Mouse (Mus musculus) left cerebral cortex, postnatal 25 days (tissue): ENCODE results near the gene Hist2h3c2. TPM values are rescaled to one million over a fixed set of nuclear protein-coding genes. Genes with fewer than 3 reads are reported as not detected.
"Not testable (repeated sequence)": the region's sequence is repeated elsewhere in the genome, so short reads cannot be mapped to it uniquely, and the experiment has no call there.

Experiments used
- DNase-seq, 2 experiments: peaks; one replicate each; pipeline ENCODE4 v3.0.0; 2022; ENCODE audit warnings: low spot score in 2 of 2, mixed read lengths in 1 of 2
- intact Hi-C: fragments of 180-260 bp; cut with DNase I; formaldehyde crosslinking; loops from one replicate; pipeline ENCODE4 v1.15.1; 2025
- total RNA-seq, 2 experiments: library from RNA; stranded (reverse); gene quantifications; 2 replicates each; pipeline ENCODE4 v1.2.3; 2021

Hist2h3c2 gene
- total RNA-seq, 2 experiments from 2014 or later, result 5.6 to 7.5 TPM

DNA sequence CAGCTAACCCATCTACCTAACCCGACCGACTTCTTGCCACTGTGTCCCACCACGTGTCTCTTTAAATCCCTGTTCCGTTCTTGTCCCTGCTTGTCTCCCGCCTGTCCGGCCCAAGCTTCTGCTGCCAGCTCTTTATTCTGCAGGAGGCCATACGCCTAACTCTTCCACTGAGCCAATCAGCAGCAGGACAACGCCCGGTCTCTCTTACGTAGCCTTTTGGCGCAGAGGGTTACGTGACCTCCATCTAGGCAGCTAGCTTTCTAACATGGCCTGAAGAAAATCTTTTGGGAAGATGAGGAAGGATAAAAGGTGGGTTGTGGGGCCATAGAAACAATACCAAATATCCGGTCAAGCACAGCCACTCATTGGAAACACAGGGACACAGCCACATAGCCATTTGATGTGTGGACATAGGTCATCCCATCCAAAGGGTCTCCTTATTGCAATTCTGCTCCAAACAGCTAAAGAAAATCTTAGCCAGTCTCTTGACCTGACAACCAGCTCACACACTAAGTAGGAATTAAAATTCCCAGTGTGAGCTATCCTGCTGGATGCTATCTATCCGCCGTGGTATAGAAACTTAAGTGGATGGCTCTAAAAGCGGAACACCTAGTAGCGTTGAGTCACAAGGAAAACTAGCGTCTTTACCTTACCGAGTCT lies 23.4 kb upstream of the Hist2h3c2 start:
- DNase-seq, result peak; percentile 83 to 96
- intact Hi-C loops, result loop anchor here (2.0 kb wide), 1 partner anchor 42 kb away; the partner anchor contains the start of genes Hist2h2ac and Hist2h2be

DNA sequence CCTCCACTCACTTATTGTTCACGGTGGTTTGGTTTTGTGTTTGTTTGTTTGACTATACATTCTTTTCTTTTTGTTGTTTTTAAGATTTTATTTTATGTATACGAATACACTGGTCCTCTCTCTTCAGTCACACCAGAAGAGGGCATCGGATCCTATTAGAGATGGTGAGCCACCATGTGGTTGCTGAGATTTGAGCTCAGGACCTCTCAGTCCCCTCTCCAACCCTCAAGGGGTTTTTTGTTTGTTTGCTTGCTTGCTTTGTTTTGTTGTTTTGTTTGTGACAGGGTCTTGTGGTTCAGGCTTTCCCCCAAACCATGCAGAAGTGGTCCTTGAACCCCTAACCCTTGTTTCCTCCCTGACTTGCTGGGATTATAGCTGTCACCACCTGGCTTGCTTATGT lies 22.7 kb upstream of the Hist2h3c2 start:
- intact Hi-C loops, result loop anchor here (2.0 kb wide), 1 partner anchor 41 kb away; the partner anchor contains the start of genes Hist2h2ac and Hist2h2be
- DNase-seq, result no peak

DNA sequence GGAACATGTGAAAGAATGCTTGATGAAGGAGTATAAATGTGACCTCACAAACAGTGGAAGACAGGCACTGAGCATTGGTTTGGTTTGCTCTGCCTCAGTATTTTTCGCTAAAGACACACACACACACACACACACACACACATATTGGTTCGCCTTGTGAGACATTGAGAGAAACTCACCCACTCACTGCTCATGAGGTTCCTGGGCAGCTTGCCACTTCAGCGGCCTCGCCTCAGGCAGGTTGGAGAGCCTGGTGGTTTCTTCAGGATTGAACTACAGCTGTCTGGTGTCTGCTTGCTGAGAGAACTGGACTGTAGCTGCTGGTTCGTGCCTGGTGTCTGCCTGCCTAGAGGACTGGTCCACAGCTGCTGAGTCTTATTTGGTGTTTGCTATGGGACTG lies 21.3 kb upstream of the Hist2h3c2 start:
- DNase-seq, result no peak
- intact Hi-C loops, result no loop called here

DNA sequence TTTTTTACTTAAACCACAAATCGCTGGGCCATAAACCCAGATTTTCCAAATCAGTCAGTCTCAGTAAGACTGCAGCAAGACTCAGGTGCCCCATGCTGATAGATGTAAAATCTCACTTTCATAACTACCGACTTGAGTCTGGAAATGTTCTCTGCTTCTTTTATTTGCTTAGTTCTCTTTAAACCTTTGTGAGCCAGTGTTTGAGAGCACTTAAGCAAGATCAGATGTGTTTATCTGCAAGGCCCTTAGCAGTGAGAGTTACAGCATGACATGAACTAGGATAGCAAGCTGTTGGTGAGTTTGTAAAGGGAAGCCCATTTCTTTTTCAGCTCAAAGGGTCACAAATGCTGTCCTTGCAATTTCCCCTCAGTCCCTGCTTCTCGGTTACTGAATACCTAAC lies 18.3 kb upstream of the Hist2h3c2 start:
- DNase-seq, result no peak

DNA sequence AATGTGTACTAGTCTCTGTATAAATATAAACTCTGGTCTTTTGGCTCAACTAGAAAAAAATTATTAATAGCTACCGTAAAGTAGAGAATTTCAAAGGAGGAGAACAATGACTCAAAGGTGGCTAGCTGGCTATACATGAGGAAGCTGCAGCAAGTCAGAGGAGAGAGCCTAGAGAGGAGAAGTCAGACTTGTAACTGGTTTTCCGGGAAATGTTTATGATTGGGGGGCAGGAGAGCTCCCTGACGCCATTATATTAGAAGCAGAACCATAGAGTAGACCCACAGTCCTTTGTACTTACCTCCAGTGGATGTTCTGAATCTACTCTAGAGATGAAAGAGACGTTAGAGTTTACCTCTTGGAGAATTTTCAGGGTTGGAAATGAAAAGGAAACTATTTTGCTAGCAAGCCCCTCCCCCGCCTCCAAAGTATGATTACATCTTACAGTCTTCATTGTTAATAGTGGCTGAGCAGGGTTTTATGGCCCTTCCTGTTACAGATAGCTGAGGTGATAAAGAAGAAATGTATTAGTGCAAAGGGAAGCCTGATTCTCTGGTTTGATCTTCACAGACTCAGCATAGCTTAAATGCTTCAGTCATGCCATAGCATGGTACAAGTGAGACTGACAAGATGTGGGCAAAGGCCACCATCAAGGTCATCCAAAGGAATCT lies 17.1 kb upstream of the Hist2h3c2 start:
- no peak for DNase-seq
- intact Hi-C loops, result no loop called here

More for the DNA sequence above, 18.3 kb upstream of the Hist2h3c2 start:
- intact Hi-C loops, result no loop called here

DNA sequence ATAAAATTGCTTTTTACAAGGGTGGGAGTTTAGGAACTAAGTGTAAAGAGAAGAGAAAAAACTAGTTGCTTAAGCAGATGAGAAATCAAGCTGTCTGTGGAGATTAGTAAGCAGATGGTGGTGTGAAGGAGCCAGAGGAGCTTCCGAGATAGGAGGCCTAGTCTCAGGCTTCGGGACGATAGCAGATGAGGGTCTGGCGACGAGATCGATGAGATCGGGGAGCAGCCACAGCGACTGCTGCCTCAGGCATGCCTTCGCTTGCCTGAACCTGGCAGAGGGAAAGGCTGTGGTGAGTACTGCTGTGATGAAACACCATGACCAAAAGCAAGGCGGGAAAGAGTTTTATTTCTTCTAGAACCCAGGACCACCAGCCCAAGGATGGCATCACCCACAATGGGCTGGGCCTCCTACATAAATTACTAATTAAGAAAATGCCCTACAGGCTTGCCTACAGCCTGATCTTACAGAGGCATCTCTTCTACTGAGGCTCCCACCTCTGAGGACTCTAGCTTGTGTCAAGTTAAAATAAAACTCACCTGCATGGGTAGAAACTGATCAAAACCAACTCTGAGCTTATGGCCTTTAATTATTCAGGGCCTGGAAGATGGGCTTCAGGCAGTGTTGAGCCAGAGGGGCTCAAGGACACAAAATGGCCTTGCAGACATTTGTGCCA lies 15.9 kb upstream of the Hist2h3c2 start:
- intact Hi-C loops, result no loop called here
- no peak for DNase-seq

DNA sequence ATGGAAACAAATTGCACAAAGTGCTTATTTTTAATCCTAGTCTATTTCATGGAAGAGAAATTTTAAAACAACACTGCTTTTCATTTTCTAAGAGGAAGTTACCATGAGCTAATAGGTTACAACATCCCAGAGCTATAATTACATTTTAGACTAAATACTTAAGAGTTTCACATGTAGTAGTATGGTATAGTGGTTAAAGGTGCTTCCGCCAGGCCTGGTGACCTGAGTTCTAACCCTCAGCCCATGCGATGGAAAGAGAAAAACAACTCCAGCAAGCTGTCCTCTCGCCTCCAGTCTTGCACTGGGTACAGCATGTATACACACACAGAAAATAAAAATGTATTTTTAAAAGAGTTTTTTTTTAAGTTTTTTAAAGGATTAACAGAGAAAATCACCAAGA lies 12.9 kb upstream of the Hist2h3c2 start:
- no peak for DNase-seq
- intact Hi-C loops, result no loop called here

DNA sequence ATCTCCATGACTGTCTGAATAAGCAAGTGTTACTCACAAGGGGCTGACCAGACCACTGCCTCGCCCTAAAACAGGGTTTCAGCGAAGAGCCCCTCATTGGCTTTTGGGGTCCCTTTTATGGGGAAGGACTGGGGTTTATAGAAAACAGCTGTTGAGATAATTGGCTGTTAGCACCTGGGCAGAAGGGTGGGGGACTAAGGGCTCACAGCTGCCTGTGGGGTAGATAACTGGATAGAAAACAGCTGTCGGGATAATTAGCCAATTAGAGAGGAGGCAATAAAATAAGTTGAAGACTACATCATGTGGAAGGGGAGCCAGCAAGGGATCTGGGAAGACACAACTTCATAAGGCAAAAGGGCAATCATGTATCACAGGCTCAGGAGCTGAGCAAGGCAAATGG lies 12.0 kb upstream of the Hist2h3c2 start:
- intact Hi-C loops, result no loop called here
- no peak for DNase-seq

DNA sequence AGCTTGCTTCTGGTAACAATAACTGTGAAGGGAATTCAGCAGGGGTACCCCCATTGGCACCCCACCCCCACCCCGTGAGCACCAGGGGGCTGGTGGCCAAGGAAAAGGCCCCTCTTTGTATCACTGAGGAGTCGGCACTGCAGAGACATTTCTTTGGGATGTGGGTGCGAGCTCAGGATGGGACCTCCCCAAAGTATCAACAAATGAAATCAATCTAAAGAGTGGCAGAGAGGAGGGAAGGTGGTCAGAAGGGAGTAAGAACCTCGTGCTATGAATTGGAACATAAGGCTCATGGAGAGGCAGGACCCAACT lies 10.1 kb upstream of the Hist2h3c2 start:
- no peak for DNase-seq
- intact Hi-C loops, result no loop called here

DNA sequence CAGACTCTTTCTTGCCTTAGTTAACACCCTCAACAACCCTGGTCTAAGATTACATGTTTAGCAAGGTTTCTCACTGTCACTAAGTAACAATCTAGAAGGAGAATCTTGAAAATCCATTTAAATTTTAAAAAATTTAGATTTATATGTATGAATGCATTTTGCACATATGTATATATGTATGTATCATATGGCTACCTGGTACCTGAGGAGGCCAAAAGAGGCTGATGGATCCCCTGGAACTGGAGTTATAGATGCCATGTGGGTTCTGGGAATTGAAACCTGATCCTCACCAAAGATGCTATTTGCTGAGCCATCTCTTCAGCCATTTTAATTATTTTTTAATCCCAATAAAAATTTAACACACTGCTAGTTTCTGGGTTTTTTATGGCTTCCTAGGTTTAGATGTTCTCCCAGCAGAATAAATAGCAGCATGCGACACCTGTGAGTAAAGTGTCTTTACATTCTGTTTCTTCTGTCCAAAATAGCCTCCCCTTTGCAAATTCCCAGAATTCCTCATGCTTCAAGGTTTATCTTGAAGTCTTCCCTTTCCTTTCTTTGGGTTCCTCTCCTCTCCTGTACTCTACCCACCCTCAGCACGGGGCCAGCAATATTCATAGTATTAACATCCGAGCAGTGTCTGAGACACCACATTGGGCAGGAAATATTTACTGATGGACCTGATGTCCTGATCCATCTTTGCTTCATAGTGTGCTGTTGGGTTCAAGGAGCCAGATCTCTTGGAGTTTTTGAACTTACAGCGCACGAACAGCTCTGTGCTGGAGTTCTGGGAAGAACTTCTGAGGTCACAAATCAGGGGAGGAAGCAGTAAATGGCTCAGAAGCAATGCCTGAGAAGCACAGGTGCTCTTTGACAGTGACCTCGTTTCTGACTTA lies 9.5 kb upstream of the Hist2h3c2 start:
- intact Hi-C loops, result no loop called here
- DNase-seq, result no peak

DNA sequence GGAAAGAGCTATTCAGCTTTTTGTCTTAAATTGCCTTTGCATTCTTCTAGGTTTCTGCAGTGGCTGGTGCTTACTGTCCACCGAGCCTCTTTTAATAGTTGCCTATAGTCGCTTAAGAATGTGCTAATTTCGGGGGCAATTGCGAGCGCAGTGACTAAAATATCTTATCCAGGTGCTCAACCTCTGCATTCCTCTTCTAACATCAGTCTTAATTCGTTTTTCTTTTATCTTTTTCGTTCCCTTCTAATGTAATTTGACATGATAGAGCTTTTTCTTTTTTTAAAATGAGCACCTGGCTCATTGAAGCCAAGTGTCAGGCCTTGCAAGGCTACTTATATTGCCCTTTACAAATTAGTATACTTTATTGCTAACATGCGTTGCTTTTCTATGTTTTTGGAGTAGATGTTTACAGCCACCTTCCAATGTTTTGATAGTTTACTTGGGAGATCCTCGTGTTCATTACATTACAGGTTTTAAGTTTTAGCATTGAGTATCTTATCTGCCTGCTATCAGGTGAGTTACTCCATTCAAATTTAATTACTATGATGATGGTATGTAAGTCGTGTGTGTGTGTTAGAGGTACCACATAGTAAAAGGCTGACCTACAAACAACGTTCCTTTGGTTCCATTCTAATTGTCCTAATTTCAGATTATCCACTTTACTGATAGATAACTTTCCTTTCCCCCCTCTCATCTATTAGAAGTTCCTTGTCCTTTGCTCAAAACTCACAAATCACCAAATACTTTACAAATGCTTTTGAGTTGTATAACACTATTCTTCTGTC lies 8.6 kb upstream of the Hist2h3c2 start:
- no peak for DNase-seq
- intact Hi-C loops, result no loop called here

DNA sequence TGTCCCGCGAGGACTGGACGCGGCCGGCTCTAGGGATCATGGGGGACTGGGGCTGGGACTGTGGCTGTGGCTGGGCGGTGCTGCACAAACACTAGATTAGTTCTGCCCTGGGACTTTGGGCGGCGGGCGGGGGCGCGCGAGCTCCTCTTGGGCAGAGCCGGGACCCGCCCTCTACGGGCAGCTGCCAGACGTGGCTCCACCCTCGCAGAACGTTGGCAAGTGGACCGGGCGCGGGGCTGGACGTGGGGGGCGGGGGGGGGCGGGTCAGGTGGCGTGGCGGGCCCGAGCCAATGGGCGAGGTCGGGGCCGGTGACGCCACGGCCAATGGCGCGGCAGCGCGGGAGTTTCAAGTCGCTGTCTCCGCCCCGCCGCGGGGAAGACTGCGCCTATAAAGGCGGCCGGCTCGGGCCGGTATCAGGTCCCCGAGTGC lies 7.5 kb upstream of the Hist2h3c2 start, which contains the start of gene Hist2h3c1:
Gene Hist2h3c1, plus strand, starts transcription at position 259 of the 430 bp plus-strand sequence.
- intact Hi-C loops, result not testable (repeated sequence)

DNA sequence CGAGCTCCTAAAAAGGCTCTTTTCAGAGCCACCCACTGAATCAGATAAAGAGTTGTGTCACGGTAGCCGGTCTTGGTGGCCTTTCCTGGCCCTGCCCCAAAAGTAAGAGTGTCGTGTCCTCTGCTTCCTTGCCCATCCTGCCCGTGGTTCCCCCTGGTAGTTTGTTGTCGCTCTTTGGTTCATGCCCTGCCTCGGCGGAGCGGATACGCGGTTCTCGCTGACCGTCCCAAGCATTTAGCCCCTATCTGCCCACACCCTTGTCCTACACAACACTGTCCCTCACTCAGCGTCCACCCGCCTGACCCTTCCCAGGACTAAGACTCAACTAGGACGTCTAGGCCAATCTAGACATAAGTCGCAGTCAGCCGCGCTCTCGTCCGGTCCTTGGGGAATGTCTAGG lies 7.1 kb upstream of the Hist2h3c2 start:
- intact Hi-C loops, DNase-seq: not testable (repeated sequence)

More for the DNA sequence above, 7.5 kb upstream of the Hist2h3c2 start, which contains the start of gene Hist2h3c1:
- DNase-seq, result not testable (repeated sequence)

DNA sequence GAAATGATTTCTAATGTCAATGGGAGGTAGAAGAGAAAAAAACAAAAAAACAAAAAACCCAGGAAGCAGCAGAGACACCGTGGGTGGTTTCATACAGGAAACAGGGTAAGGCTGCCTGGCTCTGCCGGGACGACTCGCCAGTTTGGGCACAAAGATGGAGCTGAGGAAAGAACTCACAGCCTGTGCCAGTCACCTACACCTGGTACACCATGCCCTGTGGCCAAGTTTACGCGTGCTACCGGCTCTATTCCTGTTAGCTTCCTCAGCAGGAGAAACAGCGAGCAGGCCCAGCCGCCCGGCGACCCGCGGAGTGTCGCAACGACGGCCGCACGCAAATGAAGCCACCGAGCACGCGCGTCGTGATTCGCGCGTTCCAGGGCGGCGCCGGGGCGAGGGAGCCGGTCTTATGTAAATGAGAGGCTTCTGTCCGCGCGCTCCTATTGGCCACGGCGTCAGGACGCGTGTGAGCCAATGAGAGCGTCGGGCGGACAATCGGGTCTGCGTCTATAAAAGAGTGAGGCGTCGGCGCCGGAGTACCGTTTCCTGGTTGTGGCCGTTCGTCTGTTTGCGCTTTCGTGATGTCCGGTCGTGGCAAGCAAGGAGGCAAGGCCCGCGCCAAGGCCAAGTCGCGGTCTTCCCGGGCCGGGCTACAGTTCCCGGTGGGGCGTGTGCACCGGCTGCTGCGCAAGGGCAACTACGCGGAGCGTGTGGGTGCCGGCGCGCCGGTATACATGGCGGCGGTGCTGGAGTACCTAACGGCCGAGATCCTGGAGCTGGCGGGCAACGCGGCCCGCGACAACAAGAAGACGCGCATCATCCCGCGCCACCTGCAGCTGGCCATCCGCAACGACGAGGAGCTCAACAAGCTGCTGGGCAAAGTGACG lies 6.3 kb upstream of the Hist2h3c2 start, which contains the start of gene Hist2h2aa1:
Gene Hist2h2aa1, plus strand, starts transcription at position 495 of the 884 bp plus-strand sequence.
- intact Hi-C loops, result not testable (repeated sequence)
- peak; percentile 89 to 90 for DNase-seq

DNA sequence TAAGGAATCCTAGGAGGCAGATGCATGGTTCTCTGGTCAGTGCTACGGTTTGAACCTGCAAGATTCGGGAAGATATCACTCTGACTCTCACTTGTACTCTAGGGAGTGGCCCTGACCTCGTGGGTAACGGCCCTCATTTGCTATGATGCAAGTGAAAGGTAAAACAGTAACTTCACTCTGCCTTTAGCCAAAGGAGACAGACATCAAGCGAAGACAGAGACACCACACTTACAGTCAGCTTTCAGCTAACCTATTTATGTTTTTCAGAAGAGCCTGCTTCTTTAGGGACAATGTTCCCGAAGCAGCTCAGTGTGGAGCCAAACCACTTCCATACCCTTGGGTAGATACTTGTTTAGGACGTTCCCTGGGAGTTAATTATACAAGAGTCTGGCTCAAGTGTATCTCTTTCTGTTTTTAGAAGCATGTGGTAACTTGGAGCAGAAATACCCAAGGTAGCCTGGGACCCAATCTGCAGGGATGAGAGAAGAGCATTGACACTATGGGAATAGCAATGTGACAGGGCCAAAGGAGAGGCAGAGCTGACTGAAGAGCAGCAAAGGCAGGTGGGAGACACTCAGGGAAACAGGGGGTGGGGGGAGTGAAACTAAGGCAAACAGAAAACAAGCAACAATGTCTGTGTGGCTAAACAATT lies 5.1 kb upstream of the Hist2h3c2 start:
- intact Hi-C loops, result no loop called here
- DNase-seq, result no peak

DNA sequence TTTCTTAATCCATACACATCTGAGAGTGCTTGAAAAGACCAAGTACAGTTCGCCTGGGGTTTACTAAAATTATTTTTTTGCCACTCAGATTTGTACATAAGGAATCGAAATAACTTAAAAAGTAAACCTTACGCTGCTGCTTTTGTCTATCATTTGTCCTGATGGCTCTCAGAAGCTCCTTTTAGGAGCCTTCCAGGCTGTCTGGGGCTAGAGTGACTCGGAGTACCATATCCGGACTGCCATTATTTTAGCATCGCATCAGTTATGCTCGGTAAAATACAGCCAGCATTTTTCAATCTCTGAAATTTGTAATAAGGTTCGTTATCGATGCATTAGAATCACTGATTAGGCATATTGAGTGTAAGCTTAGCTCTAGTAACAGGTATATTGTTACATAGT lies 1.9 kb upstream of the Hist2h3c2 start:
- intact Hi-C loops, result no loop called here
- no peak for DNase-seq
